Mouse (Mus musculus) testis, postnatal 14 days (tissue): ENCODE results near the gene Defa31.
"Not testable (repeated sequence)": the region's sequence is repeated elsewhere in the genome, so short reads cannot be mapped to it uniquely, and the experiment has no call there.

Source experiments
- DNase-seq: peaks from one replicate; pipeline ENCODE4 v3.0.0; 2021; ENCODE audit warnings: low spot score

Gene Defa31

GRCm38 (mm10) chr8:21191314-21191713 is at the start of gene Defa31:
Gene Defa31, plus strand, starts transcription at chr8:21191614.
- DNase-seq = not testable (repeated sequence)

- DNase-seq = not testable (repeated sequence)
Measured at GRCm38 (mm10) chr8:21161977-21162376, 29.4 kb upstream of the Defa31 start, which contains the start of gene Defa22. Gene Defa22, plus strand, starts transcription at chr8:21162277.

- DNase-seq = not testable (repeated sequence)
Measured at GRCm38 (mm10) chr8:21201261-21201660, 9.8 kb downstream of the Defa31 start, which contains the start of gene Gm15293. Gene Gm15293, plus strand, starts transcription at chr8:21201561.
